Mouse (Mus musculus) cerebellum, adult 8-10 months (tissue): ENCODE measurements around the gene Trit1.
"Not testable (repeated sequence)": the region's sequence is repeated elsewhere in the genome, so short reads cannot be mapped to it uniquely, and the experiment has no call there.

Experiments used
- DNase-seq: peaks from one replicate; pipeline ENCODE4 v3.0.0; 2022

Gene Trit1

DNA sequence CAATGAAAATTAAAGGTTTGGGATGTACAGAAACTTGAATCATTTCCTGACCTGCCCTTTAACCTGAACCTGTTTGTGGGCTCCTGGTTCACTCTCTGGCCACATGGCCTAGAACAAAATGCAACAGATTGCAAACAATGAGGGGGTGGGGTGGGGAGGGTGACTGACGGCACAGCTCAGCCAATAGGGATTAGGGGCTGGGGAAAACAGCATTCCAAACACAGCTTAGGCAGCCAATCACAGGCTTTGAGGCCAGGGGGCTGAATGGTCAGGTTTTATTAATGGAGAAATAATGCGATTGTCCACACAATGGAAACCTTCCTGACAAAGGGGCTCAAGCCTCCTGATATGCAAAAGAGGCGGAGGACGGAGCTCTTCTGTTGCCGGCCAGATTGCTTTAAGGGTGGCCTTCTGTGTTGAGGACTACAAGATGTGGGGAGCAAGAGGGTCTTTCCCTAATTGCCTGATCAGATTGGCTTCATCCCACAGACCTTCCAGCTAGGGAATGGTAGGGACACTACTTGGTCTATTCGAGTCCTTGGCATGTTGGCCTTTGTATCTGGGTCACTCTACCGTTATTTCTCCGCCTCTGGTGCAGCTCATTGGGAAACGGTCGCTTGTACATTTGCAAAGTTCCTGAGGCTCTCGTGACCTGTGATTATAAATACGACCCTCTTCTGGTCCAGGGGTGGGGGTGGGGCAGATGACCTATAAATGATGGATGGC, 17.7 kb upstream of the Trit1 start:
- no peak for DNase-seq

GRCm38 (mm10) chr4:122999263-122999691, 17.1 kb upstream of the Trit1 start:
- DNase-seq = no peak

- no peak for DNase-seq
Measured at GRCm38 (mm10) chr4:123000130-123000529, 16.3 kb upstream of the Trit1 start.

- no peak for DNase-seq
Measured at GRCm38 (mm10) chr4:123000617-123001342, 15.6 kb upstream of the Trit1 start.

GRCm38 (mm10) chr4:123005054-123005966, 11.1 kb upstream of the Trit1 start:
- DNase-seq = no peak

DNA sequence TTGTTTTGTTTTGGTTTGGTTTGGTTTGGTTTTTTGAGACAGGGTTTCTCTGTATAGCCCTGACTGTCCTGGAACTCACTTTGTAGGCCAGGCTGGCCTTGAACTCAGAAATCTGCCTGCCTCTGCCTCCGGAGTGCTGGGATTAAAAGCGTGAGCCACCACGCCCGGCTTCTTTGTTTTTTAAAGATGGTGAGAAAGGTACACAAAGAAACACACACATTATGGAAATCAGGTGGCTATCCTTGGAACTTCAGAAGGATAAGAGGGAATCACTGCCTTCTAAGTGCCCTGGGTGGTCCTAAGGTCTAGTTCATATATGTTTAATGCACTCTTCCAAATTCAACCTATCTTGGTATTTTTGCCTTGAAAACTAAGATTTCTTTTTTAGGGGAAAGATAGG, 3.9 kb upstream of the Trit1 start:
- not testable (repeated sequence) for DNase-seq

- DNase-seq = no peak
Measured at GRCm38 (mm10) chr4:123013346-123013945, 3.0 kb upstream of the Trit1 start.

DNA sequence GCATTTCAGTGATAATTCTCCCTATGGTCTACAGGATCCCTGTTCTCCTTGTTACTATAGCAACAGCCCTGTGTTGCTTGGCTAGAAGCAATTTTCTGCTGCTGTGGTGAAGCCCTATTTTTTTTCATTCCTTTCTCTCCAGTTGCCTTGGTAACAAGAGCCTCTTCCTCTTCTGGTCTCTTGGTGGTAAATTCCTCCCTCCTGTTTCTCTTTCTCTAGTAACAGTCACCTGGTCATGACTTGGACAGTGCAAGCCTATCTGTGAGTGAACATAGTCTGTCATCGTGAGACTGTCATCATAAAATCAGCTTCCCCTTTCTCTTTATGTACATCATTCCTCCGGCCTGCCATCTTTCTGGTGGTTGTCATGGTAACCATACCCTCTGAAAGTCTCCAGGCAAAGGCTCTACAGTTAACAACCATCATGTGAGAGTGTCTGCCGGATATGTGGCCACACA, 2.4 kb upstream of the Trit1 start:
- DNase-seq = peak; percentile 14

DNA sequence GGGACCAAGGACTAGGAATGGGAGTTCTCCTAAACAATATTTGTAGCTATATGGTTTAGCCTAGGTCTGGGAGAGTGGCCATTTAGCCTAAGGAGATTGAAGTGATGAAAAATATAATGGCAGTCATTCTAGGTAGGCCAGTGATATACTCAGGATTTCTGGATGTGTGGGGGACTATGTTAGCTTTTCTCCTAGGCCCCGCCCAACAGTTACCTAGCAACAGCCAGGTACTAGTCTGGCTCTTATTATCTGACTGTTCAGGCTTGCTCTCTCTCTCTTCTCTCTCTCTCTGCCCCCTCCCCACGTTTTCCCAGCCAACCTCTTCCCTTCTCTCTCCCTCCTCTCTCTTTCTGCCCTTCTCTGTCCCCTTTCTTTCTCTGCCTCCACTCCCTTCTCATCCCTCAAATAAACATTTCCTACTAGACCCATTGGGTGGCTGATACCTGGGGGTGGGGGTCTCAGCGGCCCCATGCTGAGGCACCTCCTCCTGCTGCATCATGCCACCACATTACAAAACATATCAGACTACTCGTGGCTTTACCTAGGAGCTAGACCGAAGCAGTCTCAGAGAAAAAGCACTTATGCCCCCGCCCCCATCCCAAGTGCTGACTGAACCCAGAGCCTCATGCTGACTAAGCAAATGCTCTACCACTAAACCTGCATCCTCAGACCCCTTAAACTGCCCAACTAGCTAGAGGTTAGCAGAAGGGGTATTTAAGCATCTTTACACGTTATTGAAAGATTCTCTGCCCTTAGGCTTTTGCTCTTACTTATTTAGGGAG, 1.7 kb upstream of the Trit1 start:
- DNase-seq = no peak

DNA sequence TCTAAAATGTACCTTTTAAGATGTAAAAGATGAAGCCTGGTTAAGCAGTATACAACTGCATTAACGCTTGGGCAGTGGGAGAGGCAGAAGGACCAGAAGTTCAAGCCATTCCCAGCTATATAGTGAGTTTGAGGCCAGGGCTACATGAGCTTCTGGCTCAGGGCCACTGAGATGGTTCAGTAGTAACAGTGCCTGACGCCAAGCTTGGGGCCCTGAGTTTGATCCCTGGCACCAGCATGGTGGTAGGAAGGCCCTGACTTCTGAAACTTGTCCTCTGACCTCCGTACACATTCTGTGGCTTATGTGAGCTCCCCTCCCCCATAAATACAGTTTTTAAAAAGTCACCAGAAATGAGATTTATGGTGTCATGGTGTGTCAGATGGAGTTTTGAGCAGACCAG, 5.2 kb downstream of the Trit1 start:
- DNase-seq = no peak

- no peak for DNase-seq
Measured at GRCm38 (mm10) chr4:123022896-123023295, 6.5 kb downstream of the Trit1 start.

DNA sequence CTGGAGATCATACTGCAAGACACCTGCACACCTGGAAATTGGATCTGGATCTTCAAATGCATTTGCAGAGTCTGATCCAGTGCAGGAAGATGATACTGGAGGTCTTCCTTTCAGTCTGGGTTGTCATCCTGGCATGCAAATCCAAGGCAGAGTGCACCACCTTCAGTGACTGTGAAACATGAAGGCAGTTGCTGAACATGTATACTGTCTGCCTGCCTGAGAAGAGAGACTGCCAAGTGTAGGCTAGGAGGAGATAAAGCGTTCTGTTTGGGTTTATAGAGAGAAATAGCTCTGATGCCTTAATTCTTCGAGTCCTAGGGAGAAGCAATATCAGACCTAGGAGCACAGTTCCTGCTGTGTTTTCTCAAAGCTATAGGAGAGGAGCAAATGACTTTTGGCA, 9.0 kb downstream of the Trit1 start:
- no peak for DNase-seq

DNA sequence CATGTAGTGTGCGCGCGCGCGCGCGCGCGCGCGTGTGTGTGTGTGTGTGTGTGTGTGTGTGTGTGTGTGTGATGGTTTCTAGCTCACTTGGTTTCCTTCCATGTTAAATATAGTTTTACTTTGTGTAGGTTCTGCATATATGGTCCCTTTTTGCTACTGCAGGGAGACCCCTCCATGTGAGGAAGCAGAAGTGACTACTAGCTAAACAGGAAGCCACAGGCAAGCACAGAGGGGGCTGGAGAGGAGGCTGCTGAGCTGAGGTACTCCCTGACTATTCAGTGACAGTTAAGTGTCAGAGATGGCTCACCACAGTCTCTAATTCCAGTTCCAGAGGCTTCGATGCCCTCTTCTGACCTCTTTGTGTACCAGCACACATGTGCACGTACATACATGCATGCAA, 9.8 kb downstream of the Trit1 start:
- no peak for DNase-seq

GRCm38 (mm10) chr4:123026597-123026996, 10.2 kb downstream of the Trit1 start:
- no peak for DNase-seq

DNA sequence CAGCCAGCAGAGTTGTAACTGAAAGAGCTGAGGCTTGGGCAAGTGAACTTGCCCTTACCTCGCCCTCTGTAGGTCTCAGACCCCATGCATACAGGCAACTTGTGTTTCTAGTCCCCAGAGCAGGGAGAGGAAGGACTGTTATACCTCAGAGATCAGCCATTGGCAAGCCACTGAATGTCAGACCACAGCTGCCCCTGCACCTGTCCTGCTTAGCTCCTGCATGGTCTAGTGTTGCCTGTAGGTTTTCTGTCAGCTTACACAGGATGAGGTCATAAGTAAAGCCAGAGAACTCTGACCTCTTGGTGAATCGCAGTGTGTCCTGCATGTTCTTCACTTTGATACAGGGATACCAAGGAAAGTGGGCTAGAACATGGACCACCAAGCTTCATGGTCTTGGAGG, 18.4 kb downstream of the Trit1 start:
- DNase-seq = no peak

- DNase-seq = no peak
Measured at GRCm38 (mm10) chr4:123035636-123036035, 19.2 kb downstream of the Trit1 start.

DNA sequence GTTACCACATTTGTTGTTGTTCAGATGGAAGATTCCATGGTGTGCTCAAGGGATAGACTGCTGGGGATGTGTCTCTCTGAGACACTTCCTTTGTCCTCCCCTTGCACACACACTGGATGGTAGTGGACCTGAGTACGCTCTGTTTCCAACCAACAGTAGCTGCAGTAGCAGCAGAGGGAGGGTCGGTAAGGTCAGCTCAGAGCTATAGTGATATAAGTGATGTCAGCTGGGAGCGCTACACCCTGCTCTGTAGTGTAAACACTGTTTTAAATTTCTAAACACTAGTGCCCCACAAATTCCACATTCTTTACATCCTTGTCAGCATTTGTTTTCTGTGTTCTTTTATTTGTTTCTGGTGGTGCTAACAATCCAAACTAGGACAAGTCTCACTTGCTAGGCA, 20.3 kb downstream of the Trit1 start:
- no peak for DNase-seq

DNA sequence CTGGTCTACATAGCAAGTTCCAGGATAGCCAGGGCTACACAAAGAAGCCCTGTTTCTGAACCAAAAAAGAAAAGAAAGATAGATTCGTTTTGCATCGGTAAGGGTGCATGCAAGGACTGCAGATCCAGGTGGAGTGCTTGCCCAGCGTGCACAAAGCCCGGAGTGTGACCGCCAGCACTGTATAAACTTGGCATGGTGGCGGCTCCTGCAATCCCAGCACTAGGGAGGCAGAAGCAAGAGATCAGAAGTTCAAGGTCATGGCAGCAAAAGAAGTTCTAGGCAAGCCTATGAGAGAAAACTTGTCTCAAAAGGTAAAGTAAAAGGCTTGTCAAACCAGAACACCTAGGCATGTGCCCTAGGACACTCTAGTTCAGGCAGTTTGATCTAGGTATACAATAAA, 24.7 kb downstream of the Trit1 start:
- DNase-seq = no peak

DNA sequence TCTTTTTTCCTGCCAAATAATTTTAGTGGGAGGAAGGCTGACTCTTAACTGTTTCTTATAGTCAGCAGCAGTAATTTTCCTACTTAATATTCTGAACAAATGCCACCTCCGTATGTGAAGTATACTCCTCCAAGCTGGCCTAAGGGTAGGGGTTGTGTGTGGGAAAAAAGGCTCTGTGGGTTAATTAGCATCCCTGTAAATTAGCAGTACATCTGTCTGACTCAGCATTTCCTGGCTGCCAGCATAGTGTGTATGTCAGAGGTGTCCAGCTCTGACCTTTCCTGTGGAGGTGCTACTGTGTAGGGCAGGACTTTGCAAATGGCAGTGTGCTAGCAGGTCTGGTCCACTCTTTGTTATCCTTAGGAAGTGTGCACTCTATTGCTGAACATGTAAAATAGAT, 27.5 kb downstream of the Trit1 start:
- DNase-seq = no peak

GRCm38 (mm10) chr4:123044842-123045241, 28.4 kb downstream of the Trit1 start:
- DNase-seq = no peak

- no peak for DNase-seq
Measured at GRCm38 (mm10) chr4:123046300-123046699, 29.9 kb downstream of the Trit1 start.

- peak; percentile 50 for DNase-seq
Measured at GRCm38 (mm10) chr4:123050681-123051211, 34.3 kb downstream of the Trit1 start.
